Mouse (Mus musculus) skeletal muscle tissue, adult 2 months (tissue): Measurements from ENCODE around the gene Agk.

Source experiments
- DNase-seq: peaks from one replicate; pipeline ENCODE4 v3.0.0-alpha.2; 2012; ENCODE audit warnings: low read depth, low spot score

Agk gene

GRCm38 (mm10) chr6:40324897-40325841, at the start of gene Agk:
Gene Agk, plus strand, starts transcription at chr6:40325172.
- peak; percentile 54 for DNase-seq

DNA sequence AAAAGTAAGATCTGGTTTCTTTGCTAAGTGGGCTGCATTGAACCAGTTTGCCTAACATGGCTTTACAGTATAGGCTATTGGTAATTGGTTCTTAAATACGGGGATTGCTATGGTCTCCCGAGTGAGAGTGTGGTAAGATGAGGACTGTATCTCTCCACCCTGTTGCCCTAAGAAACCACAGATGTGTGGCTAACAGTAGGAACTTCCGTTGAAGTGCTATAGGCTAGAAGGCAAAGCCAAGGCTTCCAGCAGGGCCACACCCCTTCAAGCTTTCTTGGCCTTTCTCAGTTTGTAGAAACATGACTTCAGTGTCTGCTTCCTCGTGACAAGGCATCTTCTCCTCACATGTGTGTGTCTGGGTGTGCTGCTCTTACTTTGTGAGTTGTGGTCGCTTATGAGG, 24.3 kb upstream of the Agk start:
- DNase-seq, result no peak

DNA sequence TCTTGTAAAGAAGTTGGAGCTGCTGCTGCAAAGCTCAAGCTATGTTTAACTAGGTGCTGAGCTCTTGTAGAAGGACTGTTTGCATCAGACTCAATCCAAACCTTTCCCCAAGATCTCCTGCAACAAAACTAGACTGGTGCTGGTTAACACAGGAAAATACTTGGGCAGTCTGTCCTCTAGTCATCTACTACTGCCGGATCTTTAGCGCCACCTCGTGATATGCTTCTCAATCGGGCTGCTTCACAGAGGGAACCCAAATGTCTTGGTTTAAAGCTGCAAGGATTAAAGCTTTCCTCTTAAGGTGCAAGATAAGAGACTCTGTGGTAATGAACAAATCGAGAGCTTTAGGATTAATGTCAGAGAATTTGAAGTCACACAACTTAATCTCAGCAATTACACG, 21.6 kb upstream of the Agk start:
- peak; percentile 11 for DNase-seq

- no peak for DNase-seq
Measured at GRCm38 (mm10) chr6:40304972-40305371, 20.0 kb upstream of the Agk start.

- DNase-seq, result no peak
Measured at GRCm38 (mm10) chr6:40326341-40326740, 1.4 kb downstream of the Agk start.

- no peak for DNase-seq
Measured at GRCm38 (mm10) chr6:40333497-40333896, 8.5 kb downstream of the Agk start.

- no peak for DNase-seq
Measured at GRCm38 (mm10) chr6:40336735-40337731, 12.1 kb downstream of the Agk start.

DNA sequence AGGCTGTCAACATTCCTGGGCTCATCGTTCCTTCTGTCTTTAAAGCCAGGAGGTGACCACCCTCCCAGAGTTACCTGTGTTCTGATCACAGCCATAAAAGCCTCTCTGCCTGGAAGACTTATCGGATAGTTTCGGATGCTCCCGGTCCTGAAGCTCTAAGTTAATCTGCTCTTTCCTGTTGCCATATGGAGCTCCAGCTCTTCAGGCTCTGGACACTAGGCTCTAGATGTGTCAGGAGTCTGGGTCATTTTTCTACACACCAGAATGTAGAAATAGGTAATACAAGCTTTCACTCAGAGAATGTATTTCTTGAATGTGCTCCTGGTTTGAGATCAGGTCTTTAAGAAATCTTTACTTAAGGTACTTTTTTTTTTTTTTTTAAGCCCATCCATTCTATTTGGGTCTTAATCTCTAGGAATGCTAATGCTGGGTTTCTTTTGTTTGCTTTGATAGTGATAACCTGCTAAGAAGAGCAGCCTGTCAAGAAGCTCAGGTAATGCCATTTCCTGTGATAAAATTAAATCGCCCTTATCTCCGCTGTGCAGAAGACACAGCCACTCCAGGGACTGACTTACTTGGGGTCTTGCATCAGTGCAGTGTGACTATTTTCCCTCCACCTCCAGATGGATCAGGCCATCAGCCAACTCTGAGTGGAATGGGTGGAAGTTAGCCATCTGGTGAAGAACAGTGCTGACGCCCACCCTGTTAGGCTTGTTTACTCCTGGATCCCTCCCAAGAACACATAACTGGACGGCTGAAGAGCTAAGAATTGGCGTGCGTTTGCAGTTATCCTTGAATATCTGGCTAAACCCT, 22.2 kb downstream of the Agk start:
- peak; percentile 89 for DNase-seq

- DNase-seq, result no peak
Measured at GRCm38 (mm10) chr6:40347772-40348111, 22.8 kb downstream of the Agk start.

DNA sequence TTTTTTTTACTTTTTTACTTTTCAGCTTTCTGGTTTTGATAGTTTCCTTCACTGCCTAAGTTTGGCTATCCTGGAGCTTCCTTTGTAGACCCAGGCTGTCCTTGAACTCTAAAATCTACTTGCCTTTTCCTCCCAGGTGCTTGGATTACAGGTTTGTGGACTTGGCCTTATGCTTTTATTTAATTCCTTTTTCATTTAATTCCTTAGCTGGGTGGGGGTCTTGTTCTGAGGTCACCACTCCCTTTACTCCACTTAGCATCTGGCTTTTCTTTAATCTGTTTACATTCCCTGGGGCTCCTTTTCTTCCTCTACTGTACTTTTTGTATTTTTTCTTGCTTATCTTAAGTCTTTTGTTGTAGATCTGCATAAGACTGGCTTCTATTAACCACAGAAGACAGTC, 25.1 kb downstream of the Agk start:
- DNase-seq, result no peak

DNA sequence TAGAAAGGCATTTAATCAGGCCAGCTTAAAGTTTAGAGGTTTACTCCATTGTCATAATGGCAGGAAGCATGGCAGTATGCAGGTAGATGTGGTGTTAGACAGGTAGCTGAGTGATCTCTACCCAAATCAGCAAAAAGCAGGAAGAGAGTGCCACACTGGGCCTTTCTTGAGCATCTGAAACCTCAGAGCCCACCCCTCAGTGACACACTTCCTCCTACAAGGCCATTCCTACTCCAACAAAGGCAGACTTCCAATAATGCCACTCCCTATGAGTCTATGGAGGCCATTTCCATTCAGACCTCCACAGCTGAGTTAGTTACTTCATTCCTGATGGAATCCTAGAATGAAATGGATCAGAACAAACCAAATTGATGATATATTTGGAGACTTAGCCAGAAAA, 25.9 kb downstream of the Agk start:
- DNase-seq, result no peak

DNA sequence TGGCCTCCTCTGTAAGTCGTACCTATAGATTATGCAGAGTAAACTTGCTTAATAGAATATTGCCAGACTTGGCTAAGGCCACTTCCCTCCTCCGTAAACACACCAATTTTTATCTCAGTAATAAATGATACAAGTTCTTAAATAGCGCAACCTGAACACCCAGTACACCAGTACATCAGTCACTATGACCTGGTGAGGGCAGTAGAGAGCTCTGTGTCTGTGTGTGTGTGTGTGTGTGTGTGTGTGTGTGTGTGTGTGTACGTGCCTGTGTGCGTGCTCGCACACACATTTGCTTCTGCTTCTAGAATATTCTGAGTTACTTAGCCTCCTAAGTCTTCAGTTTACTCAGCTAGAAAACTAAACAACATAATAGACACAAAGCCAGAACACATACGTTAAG, 28.4 kb downstream of the Agk start:
- no peak for DNase-seq

- no peak for DNase-seq
Measured at GRCm38 (mm10) chr6:40371031-40371430, 46.1 kb downstream of the Agk start.

DNA sequence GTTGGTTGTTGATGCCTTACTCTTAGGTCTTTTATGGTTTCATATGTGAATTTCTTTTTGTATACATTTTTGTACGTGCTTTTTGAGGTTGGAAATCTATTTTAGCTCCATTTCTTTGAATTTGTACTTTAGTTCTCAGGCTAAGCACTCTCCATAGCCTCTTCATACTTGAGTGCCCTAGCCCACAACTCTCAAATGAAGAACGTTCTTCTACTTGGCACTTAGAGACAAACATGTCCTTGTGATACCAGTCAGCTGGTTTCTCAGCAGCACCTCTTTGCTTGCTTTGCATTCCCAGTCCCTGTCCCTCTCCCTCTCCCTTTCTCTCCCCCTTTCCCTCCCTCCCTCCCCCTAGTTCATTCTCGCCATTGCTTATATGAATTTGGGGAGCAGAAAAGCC, 55.2 kb downstream of the Agk start:
- DNase-seq, result no peak

- no peak for DNase-seq
Measured at GRCm38 (mm10) chr6:40381908-40382307, 56.9 kb downstream of the Agk start.

GRCm38 (mm10) chr6:40385682-40386081, 60.7 kb downstream of the Agk start:
- no peak for DNase-seq

DNA sequence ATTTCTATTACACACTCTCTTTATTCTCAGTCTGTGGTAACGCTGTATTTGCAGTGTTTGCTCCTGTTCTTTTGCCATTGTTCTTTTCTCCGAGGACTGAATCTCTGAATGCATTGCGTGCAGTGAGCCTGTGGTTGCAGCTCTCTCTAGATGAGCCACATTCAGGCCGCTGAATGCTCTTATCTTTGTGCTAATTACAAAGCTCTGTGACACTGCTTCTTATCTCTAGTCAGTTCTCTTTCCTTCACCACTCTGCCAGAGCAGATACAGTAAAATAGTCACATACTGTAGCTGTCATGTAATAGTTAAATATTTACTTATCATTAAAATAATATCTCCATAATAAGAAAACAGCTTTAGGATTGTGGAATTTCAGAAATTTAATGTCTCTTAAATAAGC, 63.7 kb downstream of the Agk start:
- DNase-seq, result no peak

GRCm38 (mm10) chr6:40390975-40391374, 66.0 kb downstream of the Agk start:
- DNase-seq, result no peak

GRCm38 (mm10) chr6:40393213-40393612, 68.2 kb downstream of the Agk start:
- peak; percentile 4 for DNase-seq

- DNase-seq, result no peak
Measured at GRCm38 (mm10) chr6:40402031-40402430, 77.1 kb downstream of the Agk start.

DNA sequence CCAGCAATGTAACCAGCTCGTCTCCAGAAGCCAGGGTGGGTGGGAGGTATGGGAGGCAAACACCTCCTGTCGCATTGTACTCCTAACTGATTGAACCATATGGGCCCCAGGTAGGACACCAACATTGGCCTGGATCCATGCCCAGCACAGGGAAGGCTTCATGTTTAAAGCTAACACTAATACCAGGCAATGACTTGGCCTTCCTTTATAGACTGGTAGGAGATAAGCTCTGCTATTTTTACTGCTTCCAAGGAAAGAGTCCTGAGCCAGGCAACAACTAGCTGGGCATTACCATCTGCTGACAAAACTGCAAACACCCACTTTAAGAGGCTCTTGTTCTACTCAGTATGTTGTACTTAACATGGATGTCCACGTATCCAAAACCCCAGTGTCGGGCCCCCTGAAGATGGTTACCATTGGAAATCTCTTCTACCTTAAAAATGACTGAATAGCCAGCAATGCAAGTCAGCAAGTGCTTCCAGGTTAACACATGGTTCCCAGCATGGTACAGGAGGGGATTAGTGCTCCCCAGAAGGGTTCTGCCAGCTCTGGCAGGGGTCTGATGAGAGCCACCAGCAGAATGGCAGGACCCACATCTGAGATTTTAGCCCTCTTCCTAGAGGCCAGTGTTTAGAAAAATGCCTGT, 78.8 kb downstream of the Agk start:
- DNase-seq, result no peak
